Mouse (Mus musculus) midbrain, embryonic 10.5 days (tissue): Measurements from ENCODE around the gene Gm13119. TPM values are rescaled to one million over a fixed set of nuclear protein-coding genes. Genes with fewer than 3 reads are reported as not detected.
"Not testable (repeated sequence)": the region's sequence is repeated elsewhere in the genome, so short reads cannot be mapped to it uniquely, and the experiment has no call there.

ENCODE experiments used
- DNase-seq: peaks from one replicate; pipeline ENCODE4 v3.0.0-alpha.2; 2017; ENCODE audit warnings: low spot score
- H3K27ac ChIP-seq: fragments of 300-500 bp; sonication (generic); replicated peaks from 2 replicates; pipeline ENCODE4 v1.5.1; 2016; ENCODE audit warnings: mild to moderate bottlenecking
- H3K27me3 ChIP-seq: fragments of 300-500 bp; sonication (generic); 2 replicates; pipeline ENCODE4 v1.6.1; 2016; ENCODE audit warnings: low read depth, mild to moderate bottlenecking; ENCODE audit not compliant: poor library complexity, severe bottlenecking
- H3K36me3 ChIP-seq: fragments of 300-500 bp; sonication (generic); 2 replicates; pipeline ENCODE4 v1.6.1; 2016; ENCODE audit warnings: mild to moderate bottlenecking, moderate library complexity
- H3K4me1 ChIP-seq: fragments of 300-500 bp; sonication (generic); 2 replicates; pipeline ENCODE4 v1.6.1; 2016
- H3K4me3 ChIP-seq: fragments of 300-500 bp; sonication (generic); 2 replicates; pipeline ENCODE4 v1.5.1; 2016; ENCODE audit warnings: mild to moderate bottlenecking, moderate library complexity
- H3K9me3 ChIP-seq: fragments of 300-500 bp; sonication (generic); replicated peaks from 2 replicates; pipeline ENCODE4 v1.6.1; 2016; ENCODE audit warnings: mild to moderate bottlenecking
- WGBS: fragments of 180-500 bp; shearing (Covaris S2); methylation state at CpG from one replicate; pipeline ENCODE4 v1.1.7; 2016; 5-methylcytosine and 5-hydroxymethylcytosine counted together
- polyA plus RNA-seq: library from polyadenylated mRNA; unstranded; fragments of >200 nt; fragmentation: Nextera tagmentation; extraction: Ambion mirVana; gene quantifications from 2 replicates; pipeline ENCODE4 v1.2.1, GENCODE M21; 2016

Gm13119 gene
- not detected in 2 replicates for polyA plus RNA-seq

DNA sequence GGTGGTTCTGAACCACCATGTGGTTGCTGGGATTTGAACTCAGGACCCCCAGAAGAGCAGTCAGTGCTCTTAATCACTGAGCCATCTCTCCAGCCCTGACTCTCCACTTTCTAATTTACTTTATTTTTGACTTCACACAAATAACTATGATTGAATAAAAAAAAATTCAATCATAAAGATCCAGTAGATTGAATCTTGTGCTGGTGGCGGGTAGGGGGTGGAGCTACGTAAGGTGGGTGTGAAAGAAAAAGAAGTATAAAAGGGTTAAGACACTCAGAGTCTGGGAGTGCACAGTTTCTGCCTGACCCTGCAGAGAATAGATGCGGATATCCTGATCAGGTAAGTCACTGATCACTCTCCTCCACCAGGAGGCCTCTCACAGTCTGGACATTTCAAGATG is at the start of gene Gm13119:
Gene Gm13119 (plus strand): TSS at position 301 of the 400 bp plus-strand sequence.
- H3K36me3 ChIP-seq = not testable (repeated sequence)

DNA sequence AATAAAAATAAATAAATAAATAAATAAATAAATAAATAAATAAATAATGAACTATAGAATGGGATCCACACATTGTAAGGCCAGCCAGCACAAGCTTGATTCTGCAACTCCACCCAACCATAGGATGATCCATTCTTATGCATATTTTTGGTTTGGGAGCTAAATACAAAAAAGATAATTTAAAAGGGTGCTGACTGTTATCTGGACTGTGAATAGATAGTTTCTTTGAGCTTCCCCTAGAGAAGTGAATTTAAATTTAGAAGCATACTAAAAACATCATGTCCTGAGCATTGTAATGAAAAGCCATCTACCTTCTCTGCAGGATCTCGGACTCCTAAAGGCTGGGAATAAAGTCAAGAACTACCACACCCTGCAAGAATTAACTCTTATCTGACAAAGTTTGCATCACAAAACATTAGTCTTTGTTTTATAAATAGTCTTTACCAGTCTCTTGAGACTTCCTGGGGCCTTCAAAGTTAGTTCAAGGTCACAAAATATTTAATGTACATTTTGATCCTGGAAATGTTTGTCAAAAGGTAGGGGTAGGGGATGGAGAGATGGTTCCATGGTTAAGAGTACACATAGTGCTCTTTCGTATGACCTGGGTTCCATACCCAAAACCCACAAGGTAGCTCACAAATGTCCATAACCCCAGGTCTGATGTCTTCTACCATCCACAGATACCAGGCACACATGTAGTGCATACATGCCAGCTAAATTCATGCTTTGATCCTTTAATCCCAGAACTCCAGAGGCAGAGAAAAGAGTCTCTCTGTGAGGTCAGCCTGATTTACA is 44.9 kb upstream of the Gm13119 start:
- not testable (repeated sequence) for H3K4me1 ChIP-seq, H3K9me3 ChIP-seq, H3K27ac ChIP-seq, H3K36me3 ChIP-seq, DNase-seq, H3K27me3 ChIP-seq, H3K4me3 ChIP-seq
- WGBS = 81% methylated on average over 2 of the region's 2 CpGs

More for the DNA sequence above, at the start of gene Gm13119:
- not testable (repeated sequence) for H3K4me3 ChIP-seq, DNase-seq, H3K27ac ChIP-seq, H3K27me3 ChIP-seq, H3K4me1 ChIP-seq
- 90% methylated on average over 3 of the region's 3 CpGs for WGBS
- peaks cover 19% of the 10 kb centered on the region for H3K9me3 ChIP-seq

DNA sequence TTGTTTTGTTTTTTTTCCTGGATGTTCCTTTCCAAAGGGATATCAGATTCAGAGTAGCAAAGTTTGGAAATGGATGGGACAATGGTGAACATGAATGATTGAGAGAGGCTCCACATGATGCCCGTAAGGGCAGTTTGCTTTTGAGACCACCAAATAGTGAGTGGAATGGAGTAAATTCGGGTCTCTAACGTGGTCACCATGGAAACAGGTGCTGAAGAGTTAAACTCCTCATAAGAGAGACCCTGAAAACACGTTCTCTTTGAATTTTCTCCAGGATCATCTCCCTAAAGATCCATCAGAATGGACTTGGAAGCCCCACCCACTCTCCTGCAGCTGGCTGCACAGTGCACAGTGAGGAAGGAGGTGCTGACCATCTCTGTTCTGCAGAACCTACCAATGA is 27.8 kb upstream of the Gm13119 start, which contains the start of gene Gm13128:
Gene Gm13128 (plus strand): TSS at position 301 of the 400 bp plus-strand sequence.
- not testable (repeated sequence) for H3K9me3 ChIP-seq, H3K4me3 ChIP-seq, DNase-seq, H3K27ac ChIP-seq, H3K27me3 ChIP-seq, H3K36me3 ChIP-seq, H3K4me1 ChIP-seq
- 70% methylated on average over 4 of the region's 4 CpGs for WGBS

DNA sequence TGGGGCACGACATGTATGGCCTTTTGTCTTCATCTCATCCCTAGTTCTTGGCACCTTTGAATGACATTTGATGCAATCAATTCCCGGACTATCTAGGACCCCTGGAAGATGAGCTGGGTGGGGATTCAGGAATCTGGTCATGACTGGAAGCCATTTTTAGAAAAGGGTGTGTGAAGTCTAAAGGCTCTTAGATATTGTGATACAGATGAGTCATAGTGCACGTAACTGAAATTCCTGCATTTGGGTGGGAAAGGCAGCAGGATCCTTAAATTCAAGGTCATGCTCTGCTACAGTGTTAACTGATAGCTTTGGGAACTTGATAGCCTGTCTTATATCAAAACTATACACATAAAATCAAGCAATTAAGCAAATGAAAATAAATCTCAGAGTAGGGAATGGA is 21.9 kb upstream of the Gm13119 start:
- not testable (repeated sequence) for H3K36me3 ChIP-seq, H3K27me3 ChIP-seq, H3K27ac ChIP-seq, H3K4me3 ChIP-seq, DNase-seq, H3K9me3 ChIP-seq, H3K4me1 ChIP-seq
- WGBS = 88% methylated on average over 3 of the region's 3 CpGs

DNA sequence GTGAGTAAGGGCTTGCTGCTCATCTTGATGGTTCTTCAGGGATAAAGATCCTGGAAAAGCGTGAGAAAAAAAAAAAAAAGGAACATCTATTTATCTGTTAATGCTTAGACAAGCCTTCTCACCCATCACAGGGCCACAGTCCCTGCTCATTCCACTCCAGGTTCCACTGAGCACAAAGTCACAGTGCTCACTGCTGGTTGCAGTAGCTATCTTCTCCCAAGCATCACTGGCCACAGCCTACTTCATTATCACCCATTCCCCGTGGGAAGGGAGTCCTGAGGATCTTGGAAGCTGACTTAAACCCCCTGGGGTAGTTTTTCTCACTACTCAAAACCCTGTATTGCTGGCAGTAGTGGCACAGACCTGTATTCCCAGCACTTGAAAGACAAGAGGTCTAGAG is 20.2 kb downstream of the Gm13119 start, which contains the start of gene Pramef20:
Gene Pramef20 (minus strand): TSS at position 23 of the 400 bp plus-strand sequence.
- H3K9me3 ChIP-seq = peaks cover 17% of the 10 kb centered on the region; the same call in 1 of the 2 replicates
- no peaks in the 10 kb centered on the region for H3K36me3 ChIP-seq
- H3K27me3 ChIP-seq = no peaks in the 10 kb centered on the region
- WGBS = 64% methylated on average over 2 of the region's 2 CpGs
- no peak within 1 kb of the TSS for H3K27ac ChIP-seq
- H3K4me1 ChIP-seq = no peaks in the 10 kb centered on the region
- DNase-seq = no peak
- no peak within 1 kb of the TSS for H3K4me3 ChIP-seq

DNA sequence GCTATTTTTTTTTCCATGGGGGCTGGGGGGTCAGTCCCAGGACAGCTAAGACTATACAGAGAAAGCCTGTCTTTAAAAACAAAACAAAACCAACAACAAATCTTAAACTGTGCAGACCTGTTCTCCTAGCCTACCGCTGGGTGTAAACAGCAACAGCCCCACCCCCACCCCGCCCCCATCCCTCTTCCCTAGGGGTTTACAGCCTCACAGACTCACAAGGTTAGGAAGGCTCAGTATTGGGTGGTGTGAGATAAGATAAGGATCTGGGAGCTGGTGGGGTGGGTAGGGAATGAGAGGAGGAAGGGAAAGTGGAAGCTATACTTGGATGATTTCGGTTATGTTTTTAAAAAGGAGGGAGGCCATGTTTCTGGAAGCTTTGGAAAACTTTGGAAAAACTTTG is 38.6 kb downstream of the Gm13119 start:
- Histone ChIP-seq H3K27ac (no peak overlapping the region), H3K9me3 (peaks cover 21% of the 10 kb centered on the region; the same call in 1 of the 2 replicates), H3K4me1 (no peaks in the 10 kb centered on the region), H3K36me3 (no peaks in the 10 kb centered on the region), H3K27me3 (no peaks in the 10 kb centered on the region), H3K4me3 (no peak overlapping the region)
- 47% methylated on average over 3 of the region's 3 CpGs for WGBS
- DNase-seq = no peak

DNA sequence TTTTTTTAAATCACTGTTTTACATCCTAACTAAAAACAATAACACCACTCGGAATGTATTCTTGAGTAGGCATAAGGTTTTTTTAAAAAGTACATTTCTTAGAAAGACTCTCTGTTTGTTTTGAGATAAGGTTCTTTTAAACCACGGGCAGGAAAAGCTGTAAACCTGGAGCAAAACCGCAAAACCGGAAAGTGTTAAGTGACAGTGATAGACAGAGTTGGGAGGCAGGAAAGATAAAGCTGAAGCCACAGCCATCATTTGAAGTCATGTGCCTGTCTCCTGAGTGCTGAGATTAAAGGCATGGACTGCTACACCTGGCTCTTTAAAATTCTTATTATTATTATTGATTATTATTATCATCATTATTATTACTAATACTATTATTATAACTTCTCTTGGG is 45.0 kb downstream of the Gm13119 start:
- no peaks in the 10 kb centered on the region for H3K27me3 ChIP-seq
- H3K4me1 ChIP-seq = peaks cover 7% of the 10 kb centered on the region; the same call in 1 of the 2 replicates
- DNase-seq = no peak
- H3K4me3 ChIP-seq = no peak overlapping the region
- WGBS = 85% methylated on average over 4 of the region's 4 CpGs
- no peak overlapping the region for H3K27ac ChIP-seq
- no peaks in the 10 kb centered on the region for H3K36me3 ChIP-seq
- no peaks in the 10 kb centered on the region for H3K9me3 ChIP-seq

DNA sequence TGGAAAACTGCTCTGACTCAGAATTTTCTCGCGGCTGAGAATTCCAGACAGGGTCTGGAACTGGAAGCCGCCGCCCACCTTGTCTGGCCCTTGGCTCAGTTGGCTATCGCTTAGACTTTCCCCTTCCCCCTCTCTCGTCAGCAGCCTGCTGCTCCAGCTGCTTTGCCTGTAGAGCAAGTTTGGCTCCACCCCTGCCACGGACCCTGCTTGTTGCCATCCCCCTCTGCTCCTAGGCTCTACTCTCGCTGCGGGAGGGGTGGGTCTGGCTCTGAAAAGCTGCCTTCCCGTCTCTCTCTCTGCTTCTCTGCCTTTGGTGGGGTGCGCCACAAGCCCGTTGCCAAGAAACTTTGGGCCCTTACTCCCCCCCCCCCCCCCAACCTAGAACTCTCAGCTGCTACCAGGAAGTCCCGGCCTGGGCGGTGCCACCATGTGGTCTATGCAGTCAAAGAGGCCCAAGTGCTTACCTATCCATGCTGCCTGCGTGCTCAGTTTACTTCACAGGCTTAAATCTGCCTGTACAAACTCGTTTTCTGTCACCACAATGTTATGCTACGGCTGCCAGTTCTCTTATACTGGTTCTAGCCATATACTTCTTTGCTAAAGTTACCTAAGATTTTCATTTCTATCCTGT is 46.8 kb downstream of the Gm13119 start:
- no peaks in the 10 kb centered on the region for H3K36me3 ChIP-seq
- peak overlapping the region; percentile 44 for H3K4me3 ChIP-seq
- DNase-seq = peak; percentile 29
- WGBS = 10% methylated on average over 17 of the region's 17 CpGs
- H3K4me1 ChIP-seq = peaks cover 7% of the 10 kb centered on the region; the same call in 1 of the 2 replicates
- H3K27me3 ChIP-seq = no peaks in the 10 kb centered on the region
- H3K27ac ChIP-seq = no peak overlapping the region; the same call in 1 of the 2 replicates
- peaks cover 5% of the 10 kb centered on the region for H3K9me3 ChIP-seq

DNA sequence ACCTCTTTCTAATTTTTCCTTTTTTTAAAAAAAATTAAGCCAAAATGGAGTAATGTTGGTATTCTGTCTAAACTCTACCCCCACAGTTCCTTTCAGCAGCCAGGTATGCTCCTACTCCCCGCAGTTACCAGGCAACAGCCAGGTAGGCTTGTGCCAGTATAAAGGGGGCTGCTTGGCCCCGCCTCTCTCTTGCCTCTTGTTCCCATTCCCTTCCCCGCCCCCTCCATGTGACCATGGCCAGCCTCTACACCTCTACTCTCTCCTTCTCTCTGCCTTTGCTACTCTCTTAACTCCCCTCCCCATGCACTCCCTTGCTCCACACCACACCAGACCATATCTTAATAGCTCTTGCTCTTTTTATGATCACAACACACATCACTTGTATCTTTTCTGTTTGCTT is 48.5 kb downstream of the Gm13119 start:
- 61% methylated on average over 3 of the region's 3 CpGs for WGBS
- no peak for DNase-seq
- Histone ChIP-seq H3K9me3 (peaks cover 9% of the 10 kb centered on the region), H3K27me3 (no peaks in the 10 kb centered on the region), H3K4me3 (no peak overlapping the region), H3K36me3 (no peaks in the 10 kb centered on the region), H3K27ac (no peak overlapping the region), H3K4me1 (peaks cover 7% of the 10 kb centered on the region; the same call in 1 of the 2 replicates)

DNA sequence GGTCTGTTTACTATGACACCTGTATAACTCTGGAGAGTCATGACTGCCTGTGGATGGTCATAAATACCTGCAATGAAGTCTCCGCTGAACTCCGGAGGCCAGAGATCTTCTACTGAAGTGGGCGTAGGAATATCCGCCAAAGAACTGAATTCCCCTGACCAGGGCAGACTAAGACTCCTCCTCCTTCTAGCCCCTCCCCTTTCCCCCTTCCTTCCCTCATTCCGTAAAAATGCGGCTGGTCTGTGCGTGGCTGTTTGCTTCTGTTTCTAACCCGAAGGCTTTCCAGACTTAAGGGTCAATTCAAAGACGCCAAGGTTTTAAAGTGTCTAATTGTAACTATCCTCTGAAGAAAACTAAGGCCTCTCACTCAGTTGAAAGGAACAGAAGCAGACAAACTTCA is 50.5 kb downstream of the Gm13119 start, which contains the start of gene Pramef12:
Gene Pramef12 (minus strand): TSS at position 175 of the 400 bp plus-strand sequence.
- Histone ChIP-seq H3K36me3 (no peaks in the 10 kb centered on the region), H3K9me3 (peaks cover 16% of the 10 kb centered on the region), H3K27ac (no peak within 1 kb of the TSS), H3K4me1 (peaks cover 7% of the 10 kb centered on the region; the same call in 1 of the 2 replicates), H3K4me3 (no peak within 1 kb of the TSS), H3K27me3 (no peaks in the 10 kb centered on the region)
- 83% methylated on average over 9 of the region's 9 CpGs for WGBS
- DNase-seq = no peak
